Mouse (Mus musculus): Measurements from ENCODE around the gene Fancd2os. TPM values are rescaled to one million over a fixed set of nuclear protein-coding genes. Genes with fewer than 3 reads are reported as not detected.

Gene Fancd2os
- total RNA-seq, 1 experiment = 0.45 TPM

Other genes with a start within 250 kb of the Fancd2os start
- gene Tada3, start 222.8 kb downstream of the Fancd2os start, total RNA-seq (2012; rRNA removed) = 31.7 and 35.3 TPM in 2 replicates
- 217 and 227 TPM in 2 replicates for gene Arpc4, start 222.6 kb downstream of the Fancd2os start, total RNA-seq (2012; rRNA removed)
- gene Ttll3, start 211.5 kb downstream of the Fancd2os start, total RNA-seq (2012; rRNA removed) = 5.3 and 6.9 TPM in 2 replicates
- 34.5 and 42.3 TPM in 2 replicates for gene Rpusd3, start 181.4 kb downstream of the Fancd2os start, total RNA-seq (2012; rRNA removed)
- 0.42 and 0.45 TPM in 2 replicates for gene Cidec, start 165.0 kb downstream of the Fancd2os start, total RNA-seq (2012; rRNA removed)
- gene Jagn1, start 158.1 kb downstream of the Fancd2os start, total RNA-seq (2012; rRNA removed) = 119 and 140 TPM in 2 replicates
- 0.80 and 3.0 TPM in 2 replicates for gene Il17re, start 142.2 kb downstream of the Fancd2os start, total RNA-seq (2012; rRNA removed)
- 6.2 and 13.3 TPM in 2 replicates for gene Il17rc, start 129.3 kb downstream of the Fancd2os start, total RNA-seq (2012; rRNA removed)
- gene Creld1, start 117.4 kb downstream of the Fancd2os start, total RNA-seq (2012; rRNA removed) = 20.8 and 29.9 TPM in 2 replicates
- gene Prrt3, start 98.8 kb downstream of the Fancd2os start, total RNA-seq (2012; rRNA removed) = 15.1 and 16.3 TPM in 2 replicates
- gene Emc3, start 69.1 kb downstream of the Fancd2os start, total RNA-seq (2012; rRNA removed) = 71.2 and 74.1 TPM in 2 replicates
- 34.7 and 37.5 TPM in 2 replicates for gene Fancd2, start 69.0 kb downstream of the Fancd2os start, total RNA-seq (2012; rRNA removed)
- 81.8 and 113 TPM in 2 replicates for gene Brk1, start 4.1 kb upstream of the Fancd2os start, total RNA-seq (2012; rRNA removed)
- 13.2 and 13.9 TPM in 2 replicates for gene Vhl, start 23.2 kb upstream of the Fancd2os start, total RNA-seq (2012; rRNA removed)
- 12.6 and 22.0 TPM in 2 replicates for gene Irak2, start 37.8 kb upstream of the Fancd2os start, total RNA-seq (2012; rRNA removed)
- 62.6 and 70.6 TPM in 2 replicates for gene Tatdn2, start 96.3 kb upstream of the Fancd2os start, total RNA-seq (2012; rRNA removed)
- gene Ghrl, start 119.2 kb upstream of the Fancd2os start, total RNA-seq (2012; rRNA removed) = 1.8 and 2.3 TPM in 2 replicates
- 140 and 187 TPM in 2 replicates for gene Sec13, start 140.0 kb upstream of the Fancd2os start, total RNA-seq (2012; rRNA removed)

Data from ES-E14 (cell line).